Mouse (Mus musculus): ENCODE data around the gene Grn. TPM values are rescaled to one million over a fixed set of nuclear protein-coding genes. Genes with fewer than 3 reads are reported as not detected.
A peak's percentile ranks its signal among the peaks of the same experiment; 100 is the strongest.

Gene Grn
- polyA plus RNA-seq, 1 experiment, result 174 TPM

- no peak overlapping the region for H3K4me3 ChIP-seq
- H3K36me3 ChIP-seq (ENCODE audit: control insufficient read depth, insufficient read depth), result no peaks in the 10 kb centered on the region
Measured at GRCm38 (mm10) chr11:102448327-102448726, 18.2 kb downstream of the Grn start.

GRCm38 (mm10) chr11:102449043-102450008 lies 19.2 kb downstream of the Grn start:
- H3K36me3 ChIP-seq (ENCODE audit: control insufficient read depth, insufficient read depth), result no peaks in the 10 kb centered on the region
- no peak overlapping the region for H3ac ChIP-seq (ENCODE audit: control insufficient read depth, insufficient read length)
- H3K79me2 ChIP-seq (ENCODE audit: control insufficient read depth, insufficient read depth), result no peaks in the 10 kb centered on the region
- peaks cover 15% of the 10 kb centered on the region for H3K27me3 ChIP-seq (ENCODE audit: control insufficient read depth, insufficient read depth, insufficient read length)
- H3K4me3 ChIP-seq, result no peak overlapping the region
- TF ChIP-seq TCF12 (IDR thresholded peaks at IDR 0.05; ENCODE audit: insufficient read depth, poor library complexity, severe bottlenecking), result no peak
- no peak for TF ChIP-seq MYOD1 (IDR thresholded peaks at IDR 0.05; ENCODE audit: control insufficient read depth in 1 of 3, insufficient read length in 2 of 3, low read depth in 2 of 3)
- TF ChIP-seq REST (IDR thresholded peaks at IDR 0.05; ENCODE audit: insufficient read depth, insufficient read length), result no peak
- no peak overlapping the region for H3K4me2 ChIP-seq (ENCODE audit: low read depth)

More at GRCm38 (mm10) chr11:102448327-102448726, 18.2 kb downstream of the Grn start:
- H3K27me3 ChIP-seq (ENCODE audit: control insufficient read depth, insufficient read depth, insufficient read length), result peaks cover 13% of the 10 kb centered on the region
- H3K79me2 ChIP-seq (ENCODE audit: control insufficient read depth, insufficient read depth), result no peaks in the 10 kb centered on the region
- H3ac ChIP-seq (ENCODE audit: control insufficient read depth, insufficient read length), result no peak overlapping the region
- H3K4me2 ChIP-seq (ENCODE audit: low read depth), result peak overlapping the region; percentile 77
- no peak for TF ChIP-seq POLR2AphosphoS2 (IDR thresholded peaks at IDR 0.05; ENCODE audit: insufficient read length, low read depth)
- TF ChIP-seq REST (IDR thresholded peaks at IDR 0.05; ENCODE audit: insufficient read depth, insufficient read length), result no peak
- TF ChIP-seq E2F4 (IDR thresholded peaks at IDR 0.05; ENCODE audit: insufficient read depth), result no peak
- no peak for TF ChIP-seq SRF (IDR thresholded peaks at IDR 0.05; ENCODE audit: control insufficient read depth, insufficient read length, low read depth)
- no peak for TF ChIP-seq MAX (IDR thresholded peaks at IDR 0.05; ENCODE audit: low read depth)
- no peak for TF ChIP-seq CEBPB (IDR thresholded peaks at IDR 0.05; ENCODE audit: insufficient read depth, poor library complexity, severe bottlenecking)
- peak in 1 of 3 experiments; percentile 36 for TF ChIP-seq MYOG (IDR thresholded peaks at IDR 0.05; ENCODE audit: control insufficient read depth in 1 of 3, insufficient read depth in 1 of 3, insufficient read length in 2 of 3, low read depth in 2 of 3)
- TF ChIP-seq MYOD1 (IDR thresholded peaks at IDR 0.05; ENCODE audit: control insufficient read depth in 1 of 3, insufficient read length in 2 of 3, low read depth in 2 of 3), result peak in 2 of 3 experiments; percentile 22 to 67
- no peak for TF ChIP-seq TCF12 (IDR thresholded peaks at IDR 0.05; ENCODE audit: insufficient read depth, poor library complexity, severe bottlenecking)
- TF ChIP-seq USF1 (IDR thresholded peaks at IDR 0.05; ENCODE audit: low read depth), result no peak
- no peak for TF ChIP-seq POLR2A (IDR thresholded peaks at IDR 0.05; ENCODE audit: insufficient read length, low read depth)
- no peak for TF ChIP-seq TCF3 (IDR thresholded peaks at IDR 0.05; ENCODE audit: insufficient read length, low read depth)

GRCm38 (mm10) chr11:102453131-102453530 lies 23.0 kb downstream of the Grn start:
- Histone ChIP-seq H3K4me3 (no peak overlapping the region), H3ac (ENCODE audit: control insufficient read depth, insufficient read length) (no peak overlapping the region), H3K36me3 (ENCODE audit: control insufficient read depth, insufficient read depth) (no peaks in the 10 kb centered on the region), H3K4me2 (ENCODE audit: low read depth) (no peak overlapping the region), H3K79me2 (ENCODE audit: control insufficient read depth, insufficient read depth) (no peaks in the 10 kb centered on the region), H3K27me3 (ENCODE audit: control insufficient read depth, insufficient read depth, insufficient read length) (peaks cover 15% of the 10 kb centered on the region)
- no peak for TF ChIP-seq E2F4 (IDR thresholded peaks at IDR 0.05; ENCODE audit: insufficient read depth)
- no peak for TF ChIP-seq MYOG (IDR thresholded peaks at IDR 0.05; ENCODE audit: control insufficient read depth in 1 of 3, insufficient read depth in 1 of 3, insufficient read length in 2 of 3, low read depth in 2 of 3)

GRCm38 (mm10) chr11:102455740-102456396 lies 25.8 kb downstream of the Grn start:
- no peak overlapping the region for H3ac ChIP-seq (ENCODE audit: control insufficient read depth, insufficient read length)
- H3K4me2 ChIP-seq (ENCODE audit: low read depth), result peak overlapping the region; percentile 100
- H3K79me2 ChIP-seq (ENCODE audit: control insufficient read depth, insufficient read depth), result no peaks in the 10 kb centered on the region
- H3K27me3 ChIP-seq (ENCODE audit: control insufficient read depth, insufficient read depth, insufficient read length), result peaks cover 5% of the 10 kb centered on the region
- TF ChIP-seq MAX (IDR thresholded peaks at IDR 0.05; ENCODE audit: low read depth) (no peak), POLR2A (IDR thresholded peaks at IDR 0.05; ENCODE audit: insufficient read length, low read depth) (peak; percentile 64), SRF (IDR thresholded peaks at IDR 0.05; ENCODE audit: control insufficient read depth, insufficient read length, low read depth) (no peak), POLR2AphosphoS2 (IDR thresholded peaks at IDR 0.05; ENCODE audit: insufficient read length, low read depth) (peak; percentile 18), MYOG (IDR thresholded peaks at IDR 0.05; ENCODE audit: control insufficient read depth in 1 of 3, insufficient read depth in 1 of 3, insufficient read length in 2 of 3, low read depth in 2 of 3) (peak in 1 of 3 experiments; percentile 20), MYOD1 (IDR thresholded peaks at IDR 0.05; ENCODE audit: control insufficient read depth in 1 of 3, insufficient read length in 2 of 3, low read depth in 2 of 3) (peak in 2 of 3 experiments; percentile 21 to 66)
- H3K36me3 ChIP-seq (ENCODE audit: control insufficient read depth, insufficient read depth), result no peaks in the 10 kb centered on the region
- peak overlapping the region; percentile 26 for H3K4me3 ChIP-seq

- H3K4me2 ChIP-seq (ENCODE audit: low read depth), result no peak overlapping the region
- TF ChIP-seq E2F4 (IDR thresholded peaks at IDR 0.05; ENCODE audit: insufficient read depth), result no peak
- TF ChIP-seq TCF12 (IDR thresholded peaks at IDR 0.05; ENCODE audit: insufficient read depth, poor library complexity, severe bottlenecking), result no peak
- no peak for TF ChIP-seq POLR2AphosphoS2 (IDR thresholded peaks at IDR 0.05; ENCODE audit: insufficient read length, low read depth)
- no peak for TF ChIP-seq POLR2A (IDR thresholded peaks at IDR 0.05; ENCODE audit: insufficient read length, low read depth)
- no peak for TF ChIP-seq MYOD1 (IDR thresholded peaks at IDR 0.05; ENCODE audit: control insufficient read depth in 1 of 3, insufficient read length in 2 of 3, low read depth in 2 of 3)
- no peak for TF ChIP-seq MAX (IDR thresholded peaks at IDR 0.05; ENCODE audit: low read depth)
- TF ChIP-seq TCF3 (IDR thresholded peaks at IDR 0.05; ENCODE audit: insufficient read length, low read depth), result no peak
- no peak for TF ChIP-seq SRF (IDR thresholded peaks at IDR 0.05; ENCODE audit: control insufficient read depth, insufficient read length, low read depth)
- TF ChIP-seq REST (IDR thresholded peaks at IDR 0.05; ENCODE audit: insufficient read depth, insufficient read length), result no peak
- TF ChIP-seq MYOG (IDR thresholded peaks at IDR 0.05; ENCODE audit: control insufficient read depth in 1 of 3, insufficient read depth in 1 of 3, insufficient read length in 2 of 3, low read depth in 2 of 3), result no peak
- no peak for TF ChIP-seq CEBPB (IDR thresholded peaks at IDR 0.05; ENCODE audit: insufficient read depth, poor library complexity, severe bottlenecking)
- no peak for TF ChIP-seq USF1 (IDR thresholded peaks at IDR 0.05; ENCODE audit: low read depth)
- no peaks in the 10 kb centered on the region for H3K79me2 ChIP-seq (ENCODE audit: control insufficient read depth, insufficient read depth)
- no peak overlapping the region for H3ac ChIP-seq (ENCODE audit: control insufficient read depth, insufficient read length)
- H3K4me3 ChIP-seq, result no peak overlapping the region
- H3K27me3 ChIP-seq (ENCODE audit: control insufficient read depth, insufficient read depth, insufficient read length), result no peaks in the 10 kb centered on the region
- H3K36me3 ChIP-seq (ENCODE audit: control insufficient read depth, insufficient read depth), result no peaks in the 10 kb centered on the region
Measured at GRCm38 (mm10) chr11:102460541-102460940, 30.4 kb downstream of the Grn start.
